Mouse (Mus musculus): ENCODE results near the gene Pla2g5. TPM values are rescaled to one million over a fixed set of nuclear protein-coding genes. Genes with fewer than 3 reads are reported as not detected.
A peak's percentile ranks its signal among the peaks of the same experiment; 100 is the strongest.
"Not testable (repeated sequence)": the region's sequence is repeated elsewhere in the genome, so short reads cannot be mapped to it uniquely, and the experiment has no call there.

Pla2g5 gene
- total RNA-seq (2021): 10 to 100 TPM; 24.8 to 33.0 TPM
- 87.6 and 129 TPM in 2 replicates for polyA plus RNA-seq (2012; rRNA removed)
- long read RNA-seq, transcript Pla2g5-203 (5 exons, 1,976 nt): major isoform, 53 of 71 reads
- long read RNA-seq, partial matches to known transcripts: 1 of 71 reads
- long read RNA-seq, other reads (novel, unspliced or antisense): 17 of 71 reads

GRCm38 (mm10) chr4:138863344-138863998 is at the start of gene Pla2g5:
Pla2g5 (minus strand) TSS chr4:138863482.
- no peaks in the 10 kb centered on the region for H3K27me3 ChIP-seq (ENCODE audit: control insufficient read depth, insufficient read depth, low read length)
- no peaks in the 10 kb centered on the region for H3K79me2 ChIP-seq (replicated peaks; ENCODE audit: control insufficient read depth, insufficient read depth, low read length)
- DNase-seq: no peak
- intact Hi-C loops (cut with DNase I): no loop called here
- H3K36me3 ChIP-seq (ENCODE audit: control insufficient read depth, insufficient read depth, low read length): no peaks in the 10 kb centered on the region
- H3K4me3 ChIP-seq: no peak within 1 kb of the TSS
- no peak within 1 kb of the TSS for H3K9ac ChIP-seq (ENCODE audit: low read depth, low read length)
- no peak within 1 kb of the TSS for H3K27ac ChIP-seq
- H3K4me1 ChIP-seq (ENCODE audit: control insufficient read depth, insufficient read depth, low read length): peaks cover 2% of the 10 kb centered on the region; the same call in 1 of the 2 replicates
- TF ChIP-seq CTCF (IDR thresholded peaks at IDR 0.05): no peak
- 46% methylated on average over 10 of the region's 10 CpGs for WGBS

DNA sequence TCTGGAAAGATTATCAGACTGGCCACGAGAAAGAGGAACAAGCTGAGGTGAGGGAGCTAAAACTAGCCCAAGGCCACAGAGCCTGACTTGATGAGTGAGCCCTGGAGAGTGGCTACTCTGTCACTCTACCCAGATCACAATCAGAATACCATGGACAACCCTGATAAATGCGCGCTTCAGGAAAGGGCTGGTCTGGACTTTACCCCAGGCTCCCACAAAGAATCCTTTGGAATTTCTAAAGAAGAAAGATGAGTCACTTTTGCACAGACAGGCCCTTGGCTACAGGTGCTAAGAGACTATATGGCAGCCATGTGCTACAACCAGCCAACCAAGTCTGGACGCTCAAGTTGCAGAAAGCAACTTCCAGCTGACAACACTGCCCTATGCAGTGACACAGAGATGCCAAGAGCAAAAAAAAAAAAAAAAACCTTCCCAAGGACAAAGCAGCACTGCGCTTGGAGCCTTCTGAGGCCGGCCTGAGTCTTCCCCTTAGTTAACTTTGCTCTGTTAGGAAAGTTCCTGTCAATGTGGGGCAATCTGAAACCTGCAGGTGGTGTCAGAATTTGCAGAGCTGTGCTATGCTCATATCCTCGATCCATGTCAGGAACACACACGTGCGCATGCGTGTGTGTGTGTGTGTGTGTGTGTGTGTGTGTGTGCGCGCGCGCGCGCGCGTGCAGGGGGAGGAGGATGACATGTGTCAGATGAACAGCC is 42.5 kb upstream of the Pla2g5 start:
- Histone ChIP-seq H3K79me2 (replicated peaks; ENCODE audit: control insufficient read depth, insufficient read depth, low read length) (peaks cover 4% of the 10 kb centered on the region; the same call in 1 of the 2 replicates), H3K27me3 (ENCODE audit: control insufficient read depth, insufficient read depth, low read length) (no peaks in the 10 kb centered on the region), H3K27ac (no peak overlapping the region), H3K4me1 (ENCODE audit: control insufficient read depth, insufficient read depth, low read length) (no peaks in the 10 kb centered on the region), H3K36me3 (ENCODE audit: control insufficient read depth, insufficient read depth, low read length) (no peaks in the 10 kb centered on the region), H3K9ac (ENCODE audit: low read depth, low read length) (no peak overlapping the region), H3K4me3 (no peak overlapping the region)
- intact Hi-C loops (cut with DNase I): no loop called here
- 94% methylated on average over 18 of the region's 18 CpGs for WGBS
- DNase-seq: no peak
- TF ChIP-seq CTCF (IDR thresholded peaks at IDR 0.05) (no peak), EP300 (IDR thresholded peaks at IDR 0.05; ENCODE audit: insufficient read depth, low read depth, low read length) (no peak), POLR2A (IDR thresholded peaks at IDR 0.05; ENCODE audit: insufficient read depth, low read depth, low read length) (no peak)

GRCm38 (mm10) chr4:138899361-138899760 is 36.1 kb upstream of the Pla2g5 start:
- TF ChIP-seq POLR2A (IDR thresholded peaks at IDR 0.05; ENCODE audit: insufficient read depth, low read depth, low read length) (no peak), CTCF (IDR thresholded peaks at IDR 0.05) (no peak), EP300 (IDR thresholded peaks at IDR 0.05; ENCODE audit: insufficient read depth, low read depth, low read length) (no peak)
- Histone ChIP-seq H3K9ac (ENCODE audit: low read depth, low read length) (no peak overlapping the region), H3K36me3 (ENCODE audit: control insufficient read depth, insufficient read depth, low read length) (no peaks in the 10 kb centered on the region), H3K4me1 (ENCODE audit: control insufficient read depth, insufficient read depth, low read length) (no peaks in the 10 kb centered on the region), H3K27me3 (ENCODE audit: control insufficient read depth, insufficient read depth, low read length) (no peaks in the 10 kb centered on the region), H3K27ac (no peak overlapping the region), H3K79me2 (replicated peaks; ENCODE audit: control insufficient read depth, insufficient read depth, low read length) (no peaks in the 10 kb centered on the region), H3K4me3 (no peak overlapping the region)
- 59% methylated on average over 7 of the region's 7 CpGs for WGBS
- no peak for DNase-seq
- intact Hi-C loops (cut with DNase I): no loop called here

GRCm38 (mm10) chr4:138893789-138894188 is 30.5 kb upstream of the Pla2g5 start:
- intact Hi-C loops (cut with DNase I); H3K27me3 ChIP-seq (ENCODE audit: control insufficient read depth, insufficient read depth, low read length); H3K27ac ChIP-seq; H3K79me2 ChIP-seq (replicated peaks; ENCODE audit: control insufficient read depth, insufficient read depth, low read length); H3K4me1 ChIP-seq (ENCODE audit: control insufficient read depth, insufficient read depth, low read length); H3K9ac ChIP-seq (ENCODE audit: low read depth, low read length); H3K36me3 ChIP-seq (ENCODE audit: control insufficient read depth, insufficient read depth, low read length); H3K4me3 ChIP-seq; DNase-seq: not testable (repeated sequence)
- WGBS: 90% methylated on average over 11 of the region's 11 CpGs

DNA sequence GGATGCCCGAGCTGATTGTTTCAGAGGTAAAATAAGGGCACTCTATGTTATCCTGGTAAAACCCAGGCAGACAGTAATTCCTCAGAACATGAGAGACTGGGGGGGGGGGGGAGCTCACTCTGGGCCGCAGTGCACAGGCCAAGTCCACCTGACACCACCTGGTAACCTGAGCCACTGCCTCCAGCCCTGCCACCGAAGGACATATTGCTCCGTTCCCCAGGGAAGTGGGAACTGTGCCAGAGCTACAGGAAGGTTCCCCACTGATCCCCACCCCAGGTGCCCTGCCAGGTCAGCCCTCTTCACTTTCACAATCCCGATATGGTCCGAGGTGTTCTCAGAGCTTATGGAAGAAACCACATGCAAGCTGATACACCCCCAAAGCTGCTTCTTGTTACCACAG is 29.4 kb upstream of the Pla2g5 start:
- H3K27me3 ChIP-seq (ENCODE audit: control insufficient read depth, insufficient read depth, low read length): no peaks in the 10 kb centered on the region
- no peaks in the 10 kb centered on the region for H3K36me3 ChIP-seq (ENCODE audit: control insufficient read depth, insufficient read depth, low read length)
- TF ChIP-seq EP300 (IDR thresholded peaks at IDR 0.05; ENCODE audit: insufficient read depth, low read depth, low read length): no peak
- TF ChIP-seq CTCF (IDR thresholded peaks at IDR 0.05): no peak
- no peak for TF ChIP-seq POLR2A (IDR thresholded peaks at IDR 0.05; ENCODE audit: insufficient read depth, low read depth, low read length)
- 83% methylated on average over 6 of the region's 6 CpGs for WGBS
- DNase-seq: no peak
- H3K4me1 ChIP-seq (ENCODE audit: control insufficient read depth, insufficient read depth, low read length): no peaks in the 10 kb centered on the region
- no peak overlapping the region for H3K4me3 ChIP-seq
- intact Hi-C loops (cut with DNase I): no loop called here
- no peaks in the 10 kb centered on the region for H3K79me2 ChIP-seq (replicated peaks; ENCODE audit: control insufficient read depth, insufficient read depth, low read length)
- no peak overlapping the region for H3K9ac ChIP-seq (ENCODE audit: low read depth, low read length)
- no peak overlapping the region for H3K27ac ChIP-seq

GRCm38 (mm10) chr4:138889635-138890034 is 26.4 kb upstream of the Pla2g5 start:
- Histone ChIP-seq H3K27ac (no peak overlapping the region), H3K4me1 (ENCODE audit: control insufficient read depth, insufficient read depth, low read length) (no peaks in the 10 kb centered on the region), H3K9ac (ENCODE audit: low read depth, low read length) (no peak overlapping the region), H3K4me3 (no peak overlapping the region), H3K36me3 (ENCODE audit: control insufficient read depth, insufficient read depth, low read length) (no peaks in the 10 kb centered on the region), H3K79me2 (replicated peaks; ENCODE audit: control insufficient read depth, insufficient read depth, low read length) (no peaks in the 10 kb centered on the region), H3K27me3 (ENCODE audit: control insufficient read depth, insufficient read depth, low read length) (no peaks in the 10 kb centered on the region)
- intact Hi-C loops (cut with DNase I): no loop called here
- TF ChIP-seq POLR2A (IDR thresholded peaks at IDR 0.05; ENCODE audit: insufficient read depth, low read depth, low read length) (no peak), CTCF (IDR thresholded peaks at IDR 0.05) (no peak), EP300 (IDR thresholded peaks at IDR 0.05; ENCODE audit: insufficient read depth, low read depth, low read length) (no peak)
- DNase-seq: peak; percentile 31 to 35
- WGBS: 55% methylated on average over 8 of the region's 8 CpGs
